Mouse (Mus musculus): ENCODE measurements at regions not wholly inside any gene's neighbourhood (a gene's known extent, or its start where the extent isn't known, plus 50 kb on each side); places are given as distances from the start of the nearest gene placed in this dataset.
"Not testable (repeated sequence)": the region's sequence is repeated elsewhere in the genome, so short reads cannot be mapped to it uniquely, and the experiment has no call there.

DNA sequence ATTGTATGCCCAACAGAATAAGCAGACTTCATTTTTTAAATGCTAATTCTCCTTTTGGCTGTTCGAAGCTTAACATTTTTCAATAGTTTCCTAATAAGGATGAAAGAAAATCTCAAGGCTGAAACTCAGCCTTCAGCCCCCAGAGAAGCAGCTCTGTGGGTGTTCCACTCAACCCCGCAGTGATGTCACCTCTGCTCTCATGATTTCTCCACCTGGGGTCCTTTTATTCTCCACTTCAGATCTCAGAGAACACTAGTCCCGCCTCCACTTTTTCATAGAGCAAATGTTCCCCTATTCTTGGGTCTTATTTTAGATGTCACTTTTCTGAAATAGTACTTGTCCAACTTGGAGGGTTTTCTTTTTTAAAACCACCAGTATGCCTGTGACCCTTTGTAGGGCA is 567.3 kb downstream of the Cntn3 start:
- ATAC-seq (replicated peaks; ENCODE audit: poor library complexity, severe bottlenecking), result no peak

DNA sequence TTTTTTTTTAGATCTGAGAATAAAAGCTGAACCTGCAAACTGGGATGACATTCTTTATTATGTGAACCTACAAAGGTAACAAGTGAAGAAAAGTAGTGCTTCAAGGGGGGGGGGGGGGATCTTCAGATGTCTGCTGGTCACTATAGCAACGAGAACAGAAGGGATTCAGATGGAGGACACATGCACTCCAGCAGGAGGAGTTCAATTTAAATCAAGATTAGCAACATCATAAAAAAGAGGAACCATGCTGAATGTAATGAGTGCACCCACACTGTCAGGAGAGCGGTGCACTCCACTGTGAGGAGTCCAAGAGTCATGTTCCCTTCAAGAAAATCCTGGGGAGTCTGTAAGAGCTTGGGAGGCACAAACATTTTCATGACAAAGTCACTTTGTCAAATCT is 574.7 kb downstream of the Cntn3 start:
- no peak for ATAC-seq (replicated peaks; ENCODE audit: poor library complexity, severe bottlenecking)

DNA sequence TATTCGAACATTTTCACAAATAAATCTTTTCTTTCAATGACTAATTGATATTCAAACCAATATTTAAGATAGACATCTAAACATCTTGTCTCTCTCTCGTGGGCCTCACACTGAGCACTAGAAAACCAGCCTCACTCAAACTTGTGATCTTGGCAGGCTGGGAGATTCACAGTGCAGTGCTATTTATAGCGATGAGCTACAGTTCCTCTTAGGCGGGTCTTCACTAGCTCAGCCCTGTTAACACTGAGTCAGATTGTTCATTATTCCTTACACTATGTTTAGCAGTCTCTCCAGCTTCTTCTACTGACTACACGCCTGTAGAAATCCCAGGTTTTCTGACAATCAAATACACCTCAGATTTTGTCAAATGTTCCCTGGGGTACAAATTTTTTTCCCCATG is 575.3 kb downstream of the Cntn3 start:
- ATAC-seq (replicated peaks; ENCODE audit: poor library complexity, severe bottlenecking), result no peak

DNA sequence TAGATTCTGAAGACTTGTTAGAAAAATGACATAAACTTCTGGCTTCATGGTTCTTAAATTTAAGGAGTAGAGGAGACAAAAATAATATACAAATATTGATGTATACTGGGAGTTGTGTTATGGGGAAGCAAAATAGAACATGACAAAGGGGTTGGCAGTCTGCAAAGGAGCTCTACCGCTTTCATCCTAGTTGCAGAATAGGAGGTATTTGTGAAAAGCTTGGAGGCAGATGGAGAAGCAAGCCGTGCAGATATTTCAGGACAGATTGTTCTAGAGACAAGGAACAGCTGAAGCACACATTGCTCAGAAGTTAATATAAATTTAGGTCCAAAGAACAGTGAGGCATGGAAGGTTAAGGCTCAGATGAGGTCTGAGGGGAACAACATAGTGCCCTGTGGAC is 580.1 kb downstream of the Cntn3 start:
- ATAC-seq (replicated peaks; ENCODE audit: poor library complexity, severe bottlenecking), result no peak

DNA sequence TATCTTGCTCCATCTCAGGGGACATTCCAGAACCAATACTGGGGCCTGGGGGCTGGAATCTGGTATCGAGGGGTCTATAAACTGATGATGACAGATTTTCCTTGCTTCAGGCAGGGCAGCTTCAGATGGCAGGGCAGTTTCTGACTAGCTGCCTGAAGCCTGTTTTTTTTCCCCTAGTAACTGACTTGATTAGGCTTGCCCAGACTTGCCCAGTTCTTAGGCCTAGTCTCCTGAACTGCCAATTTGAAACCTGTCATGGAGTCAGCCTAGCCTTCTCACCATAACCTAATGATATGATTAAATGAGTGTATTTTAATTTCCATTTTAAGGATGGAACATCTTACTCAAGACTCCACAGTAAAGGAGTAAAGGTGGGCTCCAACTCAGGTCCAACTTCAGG is 591.2 kb downstream of the Cntn3 start:
- ATAC-seq (replicated peaks; ENCODE audit: poor library complexity, severe bottlenecking), result no peak

DNA sequence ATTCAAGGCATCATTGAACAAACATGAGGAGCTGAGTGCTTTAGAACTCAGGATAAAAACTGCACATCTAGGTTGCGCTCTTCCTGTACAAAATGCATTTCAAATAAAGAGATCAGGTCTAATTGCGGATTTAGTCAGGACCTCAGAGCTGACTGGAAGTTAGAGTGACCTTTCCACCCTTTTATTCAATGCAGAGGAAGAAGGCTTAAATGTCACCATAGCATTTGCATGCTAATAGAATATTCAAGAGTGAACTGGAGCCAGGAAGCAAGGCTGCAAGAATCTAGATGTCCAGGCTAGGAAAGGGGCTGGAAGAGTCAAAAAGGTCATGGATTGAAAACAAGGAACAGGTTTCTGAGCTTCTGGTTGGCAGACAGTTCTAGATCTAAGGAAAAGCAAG is 593.7 kb downstream of the Cntn3 start:
- no peak for ATAC-seq (replicated peaks; ENCODE audit: poor library complexity, severe bottlenecking)

DNA sequence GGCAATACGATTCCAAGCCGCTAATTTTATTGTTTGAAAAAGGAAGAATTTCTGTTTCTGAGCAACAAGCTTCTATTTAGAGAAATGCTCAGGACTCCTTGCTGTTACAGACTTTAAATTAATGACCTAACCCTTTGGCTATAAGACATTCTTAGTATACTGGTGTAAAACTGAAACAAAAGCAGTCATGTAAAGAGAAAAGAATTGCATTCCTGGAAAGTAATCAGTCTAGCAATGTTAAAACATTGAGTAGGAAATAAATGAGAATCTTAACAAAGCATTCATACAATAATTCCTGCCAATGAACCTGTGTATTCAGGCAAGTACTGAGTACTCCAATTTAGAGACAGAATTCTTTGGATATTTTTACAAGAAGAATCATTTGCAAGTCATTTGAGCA is 587.2 kb upstream of the Pdzrn3 start:
- no peak for ATAC-seq (replicated peaks; ENCODE audit: poor library complexity, severe bottlenecking)

DNA sequence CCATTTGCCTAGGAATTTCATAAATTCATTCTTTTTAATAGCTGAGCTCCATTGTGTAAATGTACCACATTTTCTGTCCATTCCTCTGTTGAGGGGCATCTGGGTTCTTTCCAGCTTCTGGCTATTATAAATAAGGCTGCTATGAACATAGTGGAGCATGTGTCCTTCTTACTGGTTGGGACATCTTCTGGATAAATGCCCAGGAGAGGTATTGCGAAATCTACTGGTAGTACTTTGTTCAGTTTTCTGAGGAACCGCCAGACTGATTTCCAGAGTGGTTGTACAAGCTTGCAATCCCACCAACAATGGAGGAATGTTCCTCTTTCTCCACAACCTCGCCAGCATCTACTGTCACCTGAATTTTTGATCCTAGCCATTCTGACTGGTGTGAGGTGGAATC is 583.8 kb upstream of the Pdzrn3 start:
- not testable (repeated sequence) for ATAC-seq (replicated peaks; ENCODE audit: poor library complexity, severe bottlenecking)

DNA sequence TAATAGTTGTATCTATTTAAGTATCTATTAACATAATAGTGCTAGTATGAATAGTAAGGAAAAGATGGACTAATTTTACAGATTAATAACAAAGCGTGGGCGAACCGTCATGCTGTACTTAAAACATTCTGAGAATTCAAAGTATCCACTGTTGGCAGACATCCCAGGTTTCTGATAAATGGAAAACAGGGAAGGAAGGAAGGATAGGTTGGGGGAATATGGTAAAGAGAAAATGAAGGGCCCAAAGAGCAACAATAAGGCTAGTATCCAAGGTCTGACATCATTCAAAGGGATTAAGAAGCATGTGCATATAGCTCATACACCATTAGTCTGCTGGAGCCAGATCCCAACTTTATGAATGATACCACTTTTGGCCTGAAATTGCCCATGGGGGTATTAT is 572.0 kb upstream of the Pdzrn3 start:
- ATAC-seq (replicated peaks; ENCODE audit: poor library complexity, severe bottlenecking), result no peak

DNA sequence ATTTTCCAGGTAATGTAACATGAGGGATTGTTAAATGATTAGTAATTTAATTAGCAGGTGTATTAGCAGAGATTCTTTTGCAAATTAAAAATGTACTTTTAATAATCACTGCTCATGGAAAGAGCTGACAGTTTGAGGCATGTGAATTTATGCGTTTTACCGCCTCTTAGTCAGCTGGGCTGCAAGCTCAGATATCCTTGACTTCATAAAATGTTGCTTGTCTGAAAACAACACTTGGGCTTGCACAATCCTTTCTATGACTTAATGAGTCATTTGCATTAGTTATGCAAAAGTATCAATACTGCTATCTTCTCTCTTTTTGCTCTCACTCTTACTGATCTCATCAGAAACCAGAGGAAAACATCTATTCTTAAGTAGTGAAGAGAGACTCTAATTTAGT is 571.3 kb upstream of the Pdzrn3 start:
- ATAC-seq (replicated peaks; ENCODE audit: poor library complexity, severe bottlenecking), result no peak

DNA sequence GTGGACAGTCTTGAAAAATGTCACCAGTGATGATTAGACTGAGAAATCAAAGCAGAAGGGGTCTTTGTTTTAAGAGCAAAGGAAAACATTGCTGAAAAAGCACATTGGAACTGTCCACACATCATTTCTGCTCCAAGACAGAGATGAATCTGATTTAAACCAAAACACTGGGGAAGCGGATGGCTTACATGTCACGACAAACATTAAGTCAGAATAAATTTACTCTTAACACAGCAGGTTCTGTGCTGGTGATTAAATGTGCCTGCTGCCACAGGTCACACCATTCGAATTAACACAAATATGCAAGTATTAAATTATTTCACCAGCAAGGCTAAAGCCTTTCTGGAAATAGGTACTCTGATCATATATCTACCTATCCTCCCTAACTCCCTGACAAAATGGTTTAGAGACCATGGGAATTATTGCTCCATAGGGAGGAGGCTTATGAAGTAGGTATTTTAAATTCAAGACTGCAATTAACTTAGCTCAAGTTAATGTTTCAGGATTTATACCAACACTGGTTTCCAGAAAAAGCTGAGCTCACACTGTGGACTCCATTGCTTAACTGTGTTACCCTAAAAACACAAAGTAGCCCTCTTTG is 562.7 kb upstream of the Pdzrn3 start:
- no peak for ATAC-seq (replicated peaks; ENCODE audit: poor library complexity, severe bottlenecking)

DNA sequence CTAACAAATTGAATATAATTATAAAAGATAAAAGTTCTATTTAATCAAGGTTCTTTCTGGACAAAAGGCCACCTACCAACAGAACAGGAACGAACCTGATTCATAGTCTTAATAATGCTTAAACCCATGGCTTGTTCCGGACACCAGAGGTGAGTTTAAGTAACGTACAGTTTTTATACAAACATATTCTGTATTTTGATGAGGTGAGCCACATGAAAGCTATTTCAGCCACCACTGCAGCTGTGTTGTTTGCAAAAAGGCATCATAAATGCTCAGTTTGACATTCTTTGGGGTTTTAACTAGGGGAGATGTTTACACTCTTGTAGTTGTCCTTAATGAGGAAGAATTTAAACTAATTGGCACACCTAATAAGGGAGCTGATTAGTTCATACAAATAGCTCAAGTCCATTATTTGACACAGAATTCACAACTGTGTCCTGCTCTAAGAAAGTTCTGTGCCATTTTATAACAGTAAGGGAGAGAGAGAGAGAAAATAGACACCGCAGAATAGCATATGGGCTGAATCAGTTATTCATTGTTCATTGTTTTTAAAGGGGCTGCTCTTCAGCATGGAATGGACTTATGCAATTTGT is 560.8 kb upstream of the Pdzrn3 start:
- ATAC-seq (replicated peaks; ENCODE audit: poor library complexity, severe bottlenecking), result no peak

DNA sequence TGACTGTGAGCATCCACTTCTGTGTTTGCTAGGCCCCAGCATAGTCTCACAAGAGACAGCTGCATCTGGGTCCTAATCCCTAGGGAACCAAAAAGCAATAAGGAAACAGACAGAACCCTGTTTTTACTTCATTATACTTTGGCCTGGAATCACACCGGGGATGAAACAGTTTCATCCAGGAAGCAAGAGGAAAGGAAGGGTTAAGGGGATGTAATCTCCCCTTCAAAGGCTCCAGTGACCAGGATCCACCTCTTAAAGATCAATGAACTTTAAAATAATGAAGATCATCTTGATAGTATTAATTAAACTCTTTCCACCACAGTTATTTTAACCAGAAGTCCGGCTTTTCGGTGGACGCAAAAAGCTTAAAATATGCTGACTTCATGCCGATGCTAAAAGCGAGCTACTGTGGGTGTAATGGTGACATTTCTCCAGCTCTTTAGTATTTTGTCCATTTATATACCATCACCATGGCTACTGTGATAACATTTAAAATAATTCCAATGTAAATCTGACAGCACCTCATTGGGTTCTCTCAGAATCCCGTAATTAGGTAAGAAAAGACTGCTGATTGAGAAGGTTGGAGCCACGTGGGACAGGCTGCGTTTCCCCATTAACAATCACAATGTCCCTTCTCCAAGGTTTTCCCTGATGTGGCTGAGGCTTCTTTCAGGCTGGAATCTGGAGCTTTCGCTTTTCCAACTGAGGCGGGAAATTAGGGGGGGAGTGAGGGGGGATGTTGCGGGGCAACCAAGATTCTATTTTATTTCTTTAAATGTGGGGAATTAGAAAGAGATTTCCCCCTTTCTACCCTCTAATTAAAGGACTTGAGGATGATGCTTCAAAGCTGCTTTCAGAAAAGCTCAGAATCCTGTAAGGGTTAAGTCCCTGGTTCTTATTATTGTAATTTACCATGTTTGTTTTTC is 560.0 kb upstream of the Pdzrn3 start:
- no peak for ATAC-seq (replicated peaks; ENCODE audit: poor library complexity, severe bottlenecking)

DNA sequence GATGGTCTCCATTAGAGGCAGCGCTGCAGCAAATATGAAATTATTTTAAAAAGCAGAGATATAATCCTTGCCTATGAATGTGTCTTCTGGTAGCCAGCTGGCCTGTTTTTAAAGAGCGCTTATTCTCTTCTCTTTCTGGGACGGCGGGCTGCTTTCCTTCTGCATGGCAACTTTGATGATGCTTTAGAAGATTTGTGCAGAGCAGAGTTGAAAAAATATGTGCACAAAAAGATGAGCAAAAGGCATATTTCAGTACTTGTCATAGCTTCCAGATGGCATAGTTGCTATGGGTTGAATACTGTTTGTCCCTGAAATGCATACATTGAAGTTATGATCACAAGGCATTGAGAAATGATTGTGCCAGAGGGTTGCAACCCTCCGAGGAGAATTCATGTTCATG is 554.1 kb upstream of the Pdzrn3 start:
- ATAC-seq (replicated peaks; ENCODE audit: poor library complexity, severe bottlenecking), result no peak

DNA sequence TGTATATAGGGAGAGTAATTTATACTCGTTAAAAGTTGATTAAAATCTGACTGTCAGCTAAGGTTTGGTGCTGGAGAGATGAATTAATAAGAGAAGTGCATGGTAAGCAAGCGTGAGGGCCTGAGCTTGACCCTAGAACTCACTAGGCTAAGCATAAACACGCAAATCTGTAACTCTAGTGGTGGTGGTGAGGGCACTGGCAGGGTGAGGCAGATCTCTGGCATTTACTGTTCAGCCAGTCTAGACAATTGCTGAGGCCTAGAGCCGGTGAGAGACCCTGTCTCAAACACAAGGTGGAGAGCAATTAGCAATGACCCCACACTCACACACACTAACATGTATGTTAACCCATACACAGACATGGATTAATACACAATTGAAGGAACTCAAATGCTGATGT is 544.0 kb upstream of the Pdzrn3 start:
- ATAC-seq (replicated peaks; ENCODE audit: poor library complexity, severe bottlenecking), result no peak

DNA sequence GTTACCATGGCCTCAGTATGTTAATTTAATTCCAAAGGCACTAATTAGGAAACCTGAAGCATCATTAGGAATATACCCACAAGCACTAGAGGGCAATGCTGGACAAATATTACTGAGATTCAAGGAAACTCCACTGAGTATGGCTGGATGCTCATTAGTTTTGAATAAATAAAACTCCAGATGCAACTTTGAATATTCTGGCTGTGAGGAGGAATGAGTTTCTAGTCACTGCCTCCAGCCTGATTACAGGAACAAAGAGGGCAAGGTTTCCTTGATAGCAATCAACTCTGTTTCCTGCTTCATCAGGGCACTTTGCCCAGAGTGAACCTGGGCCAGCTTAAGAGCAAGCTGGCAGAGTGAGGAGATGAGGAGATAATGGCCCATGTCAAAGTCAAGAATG is 543.5 kb upstream of the Pdzrn3 start:
- ATAC-seq (replicated peaks; ENCODE audit: poor library complexity, severe bottlenecking), result no peak

DNA sequence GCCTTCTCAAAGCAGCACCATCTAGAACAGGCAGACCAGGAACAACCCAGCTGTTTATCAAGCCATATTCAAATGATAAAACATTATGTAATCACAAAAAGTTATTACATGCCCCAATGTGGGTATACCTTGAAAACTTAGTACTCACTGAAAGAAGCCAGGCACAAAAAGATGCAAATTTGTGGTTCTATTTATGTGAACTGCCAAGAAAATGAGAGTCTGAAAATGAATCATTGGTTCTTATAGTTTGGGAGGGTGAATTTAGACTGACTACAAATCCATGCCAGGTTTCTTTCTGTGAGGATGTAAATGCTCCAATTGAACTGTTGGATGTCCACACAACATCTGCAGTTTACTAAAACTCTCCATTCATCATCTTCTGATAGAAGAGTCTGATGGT is 541.2 kb upstream of the Pdzrn3 start:
- no peak for ATAC-seq (replicated peaks; ENCODE audit: poor library complexity, severe bottlenecking)

DNA sequence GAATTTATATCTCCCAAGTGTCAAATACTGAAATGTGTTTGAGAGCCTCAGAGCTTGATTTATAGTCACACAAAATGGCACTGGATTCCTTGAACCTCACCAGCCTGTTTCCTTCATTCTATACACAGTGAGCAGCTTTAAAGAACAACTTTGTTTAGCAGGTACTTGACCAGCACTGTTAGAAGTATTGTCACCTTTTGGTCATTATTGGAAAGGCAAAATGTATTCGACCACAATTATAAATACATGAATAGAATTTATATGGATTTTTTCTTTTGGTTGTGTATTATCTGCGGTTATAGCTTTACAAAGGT is 527.3 kb upstream of the Pdzrn3 start:
- no peak for ATAC-seq (replicated peaks; ENCODE audit: poor library complexity, severe bottlenecking)

DNA sequence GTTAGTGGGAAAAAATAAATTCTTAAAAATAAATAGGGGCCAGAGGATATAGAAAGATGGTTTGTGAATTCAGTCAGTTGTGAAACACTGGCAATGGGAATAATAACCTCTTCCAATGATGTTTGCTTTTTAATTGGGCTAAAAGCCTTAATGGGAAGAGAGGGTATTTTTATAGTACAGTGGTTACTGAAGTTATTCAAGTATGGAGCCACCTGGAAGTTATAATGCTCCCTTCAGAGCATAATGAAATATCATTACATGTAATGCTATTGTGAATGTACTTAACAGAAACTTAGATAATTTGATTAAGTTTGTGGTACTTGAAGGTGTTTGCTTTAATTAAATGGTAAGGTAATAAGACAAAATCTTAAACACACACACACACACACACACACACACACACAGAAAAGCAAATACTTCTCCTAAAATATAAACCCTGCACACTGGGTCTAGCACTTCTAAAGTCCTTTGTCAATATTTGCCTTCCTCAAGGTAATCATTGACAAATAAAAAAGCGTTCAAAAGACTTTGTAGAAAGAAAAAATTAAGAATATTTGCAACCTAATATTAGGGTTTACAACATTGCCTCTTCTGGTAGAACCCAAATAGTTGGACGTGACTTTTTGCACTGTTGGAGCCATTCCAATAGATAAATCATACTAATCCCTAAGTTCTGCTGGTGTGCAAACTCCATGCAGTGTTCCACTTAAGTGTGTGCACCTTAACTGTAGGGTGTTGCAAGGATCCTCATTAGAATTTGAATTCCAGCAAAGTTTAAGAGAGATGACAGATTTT is 526.7 kb upstream of the Pdzrn3 start:
- no peak for ATAC-seq (replicated peaks; ENCODE audit: poor library complexity, severe bottlenecking)

DNA sequence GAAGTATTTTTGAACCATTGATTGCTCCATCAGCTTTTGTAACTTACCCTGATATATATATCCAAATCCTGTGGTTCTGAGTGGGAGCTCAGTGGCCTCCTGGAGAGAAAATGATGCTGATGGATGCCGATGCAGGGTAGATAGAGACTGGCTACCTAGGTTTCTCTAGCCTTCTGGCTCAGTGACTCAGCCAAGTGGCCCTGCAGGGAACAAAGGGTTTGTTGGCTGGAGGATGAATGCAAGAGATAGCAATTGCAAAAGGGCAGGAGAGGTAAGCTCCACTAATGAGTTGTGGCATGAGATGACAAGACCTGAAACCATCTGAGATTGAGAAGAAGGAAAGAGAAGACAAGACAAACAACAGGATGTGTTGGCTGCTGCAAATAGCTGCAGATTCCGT is 524.6 kb upstream of the Pdzrn3 start:
- no peak for ATAC-seq (replicated peaks; ENCODE audit: poor library complexity, severe bottlenecking)

DNA sequence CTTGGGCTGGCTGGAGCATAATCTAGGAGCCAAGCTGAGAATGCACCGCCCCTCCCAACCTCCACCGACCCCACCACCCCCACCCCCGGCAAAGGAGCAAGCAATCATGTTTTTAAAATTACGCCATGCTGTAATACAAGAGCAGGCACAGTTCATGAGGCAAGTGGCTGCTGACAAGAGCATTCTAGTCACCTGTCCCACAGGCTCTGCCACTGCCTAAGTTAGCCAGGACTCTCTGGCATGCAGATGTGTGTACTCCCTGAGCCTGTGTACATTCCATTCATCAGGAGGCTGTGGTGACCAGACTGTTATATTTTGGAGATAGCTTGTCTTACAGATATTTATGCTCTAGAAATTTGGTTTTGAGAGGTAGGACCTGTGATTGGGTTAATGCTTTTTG is 520.8 kb upstream of the Pdzrn3 start:
- ATAC-seq (replicated peaks; ENCODE audit: poor library complexity, severe bottlenecking), result no peak

All from granulocyte monocyte progenitor cell, adult 5-6 weeks (primary cell).